Mouse (Mus musculus): ENCODE measurements at regions not wholly inside any gene's neighbourhood (a gene's known extent, or its start where the extent isn't known, plus 50 kb on each side); places are given as distances from the start of the nearest gene placed in this dataset.

- DNase-seq, result no peak
- Histone ChIP-seq H3K27me3 (ENCODE audit: insufficient read depth, low read length) (no peaks in the 10 kb centered on the region), H3K36me3 (replicated peaks; ENCODE audit: insufficient read depth, low read length) (no peaks in the 10 kb centered on the region), H3K9ac (replicated peaks) (no peak overlapping the region), H3K4me3 (ENCODE audit: low read depth, low read length) (no peak overlapping the region), H3K9me3 (ENCODE audit: low read length) (no peaks in the 10 kb centered on the region), H3K4me2 (ENCODE audit: low read depth, low read length) (no peak overlapping the region), H3K4me1 (ENCODE audit: insufficient read depth) (no peaks in the 10 kb centered on the region), H3K27ac (ENCODE audit: low read depth) (no peak overlapping the region)
- no peak for TF ChIP-seq CTCF (IDR thresholded peaks at IDR 0.05; ENCODE audit: low read depth)
- no peak for TF ChIP-seq EP300 (IDR thresholded peaks at IDR 0.05; ENCODE audit: low read depth)
- ATAC-seq, result no peak
- 64% methylated on average over 1 of the region's 1 CpGs for WGBS (ENCODE audit: insufficient replicate concordance)
These were observed 101.5 kb upstream of the Ednra start for GRCm38 (mm10) chr8:77825786-77826185.

DNA sequence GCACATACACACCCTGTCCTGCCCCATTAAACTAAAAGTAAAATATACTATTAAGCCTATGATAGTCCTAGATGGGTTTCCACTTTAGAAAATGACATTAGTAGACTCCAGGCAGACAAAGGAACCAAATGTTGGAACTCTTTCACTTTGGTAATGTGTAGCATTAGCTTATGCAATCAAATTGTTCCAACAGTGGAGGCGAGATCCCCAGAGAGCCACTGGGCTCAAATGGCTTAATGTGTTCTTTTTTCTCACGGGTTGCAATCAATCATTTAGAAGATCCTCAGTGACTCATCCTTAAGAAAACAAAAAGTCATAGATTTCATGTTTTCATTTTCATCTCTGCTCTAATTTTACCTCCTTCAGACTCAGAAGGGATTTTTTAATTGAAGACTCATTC, 102.0 kb upstream of the Ednra start:
- Histone ChIP-seq H3K9me3 (ENCODE audit: low read length) (no peaks in the 10 kb centered on the region), H3K9ac (replicated peaks) (no peak overlapping the region), H3K36me3 (replicated peaks; ENCODE audit: insufficient read depth, low read length) (no peaks in the 10 kb centered on the region), H3K27me3 (ENCODE audit: insufficient read depth, low read length) (no peaks in the 10 kb centered on the region), H3K4me3 (ENCODE audit: low read depth, low read length) (no peak overlapping the region), H3K4me1 (ENCODE audit: insufficient read depth) (no peaks in the 10 kb centered on the region), H3K4me2 (ENCODE audit: low read depth, low read length) (no peak overlapping the region), H3K27ac (ENCODE audit: low read depth) (no peak overlapping the region)
- no peak for DNase-seq
- no peak for ATAC-seq
- WGBS (ENCODE audit: insufficient replicate concordance), result 48% methylated on average over 2 of the region's 2 CpGs
- TF ChIP-seq EP300 (IDR thresholded peaks at IDR 0.05; ENCODE audit: low read depth), result no peak

- no peak overlapping the region for H3K27ac ChIP-seq (ENCODE audit: low read depth)
- TF ChIP-seq CTCF (IDR thresholded peaks at IDR 0.05; ENCODE audit: low read depth) (no peak), EP300 (IDR thresholded peaks at IDR 0.05; ENCODE audit: low read depth) (no peak)
- H3K4me1 ChIP-seq (ENCODE audit: insufficient read depth), result no peaks in the 10 kb centered on the region
- ATAC-seq, result no peak
- H3K36me3 ChIP-seq (replicated peaks; ENCODE audit: insufficient read depth, low read length), result no peaks in the 10 kb centered on the region
- WGBS (ENCODE audit: insufficient replicate concordance), result 70% methylated on average over 7 of the region's 7 CpGs
- no peak overlapping the region for H3K4me2 ChIP-seq (ENCODE audit: low read depth, low read length)
- no peaks in the 10 kb centered on the region for H3K9me3 ChIP-seq (ENCODE audit: low read length)
- no peaks in the 10 kb centered on the region for H3K27me3 ChIP-seq (ENCODE audit: insufficient read depth, low read length)
- H3K9ac ChIP-seq (replicated peaks), result no peak overlapping the region
- DNase-seq, result no peak
- no peak overlapping the region for H3K4me3 ChIP-seq (ENCODE audit: low read depth, low read length)
These were observed 103.8 kb upstream of the Ednra start for GRCm38 (mm10) chr8:77828079-77828478.

DNA sequence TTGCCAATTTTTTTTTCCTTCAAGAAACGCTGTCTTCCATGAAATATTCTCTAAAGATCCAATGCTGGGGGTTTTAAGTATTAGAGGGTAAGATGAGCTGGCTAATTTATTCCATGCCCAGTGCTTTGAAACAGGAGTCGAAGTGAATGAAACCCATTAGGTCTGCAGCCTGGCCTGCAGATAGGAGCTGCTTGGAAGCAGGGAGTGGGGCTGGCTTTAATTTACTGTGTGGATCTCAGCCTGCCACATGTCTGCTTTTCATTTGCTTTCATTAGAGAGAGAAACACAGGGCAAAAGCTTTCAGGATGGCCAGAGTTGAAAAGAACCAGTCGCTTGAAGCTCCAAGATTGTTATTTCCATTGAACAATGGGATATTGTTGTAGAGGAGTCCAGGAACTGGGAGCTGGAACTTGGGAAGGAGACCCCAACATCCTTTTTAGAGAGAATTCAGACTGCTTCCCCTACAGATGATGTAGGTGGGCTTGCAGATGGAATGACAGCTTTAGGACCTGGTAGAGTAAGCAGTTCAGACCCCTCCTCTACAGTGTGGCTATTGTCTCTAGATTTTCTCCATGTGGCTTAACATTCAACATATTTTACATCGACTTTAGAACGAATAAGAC, 105.0 kb upstream of the Ednra start:
- H3K4me2 ChIP-seq (ENCODE audit: low read depth, low read length), result no peak overlapping the region
- 60% methylated on average over 5 of the region's 5 CpGs for WGBS (ENCODE audit: insufficient replicate concordance)
- no peak for ATAC-seq

GRCm38 (mm10) chr8:77829764-77830163, 105.5 kb upstream of the Ednra start:
- Histone ChIP-seq H3K27ac (ENCODE audit: low read depth) (no peak overlapping the region), H3K4me1 (ENCODE audit: insufficient read depth) (no peaks in the 10 kb centered on the region), H3K36me3 (replicated peaks; ENCODE audit: insufficient read depth, low read length) (no peaks in the 10 kb centered on the region), H3K9me3 (ENCODE audit: low read length) (no peaks in the 10 kb centered on the region), H3K4me2 (ENCODE audit: low read depth, low read length) (no peak overlapping the region), H3K4me3 (ENCODE audit: low read depth, low read length) (no peak overlapping the region), H3K9ac (replicated peaks) (no peak overlapping the region), H3K27me3 (ENCODE audit: insufficient read depth, low read length) (no peaks in the 10 kb centered on the region)
- ATAC-seq (no peak), DNase-seq (no peak)
- WGBS (ENCODE audit: insufficient replicate concordance), result 73% methylated on average over 5 of the region's 5 CpGs
- no peak for TF ChIP-seq EP300 (IDR thresholded peaks at IDR 0.05; ENCODE audit: low read depth)
- no peak for TF ChIP-seq CTCF (IDR thresholded peaks at IDR 0.05; ENCODE audit: low read depth)

More for the DNA sequence above, 105.0 kb upstream of the Ednra start:
- TF ChIP-seq EP300 (IDR thresholded peaks at IDR 0.05; ENCODE audit: low read depth) (no peak), CTCF (IDR thresholded peaks at IDR 0.05; ENCODE audit: low read depth) (no peak)
- Histone ChIP-seq H3K4me3 (ENCODE audit: low read depth, low read length) (no peak overlapping the region), H3K9ac (replicated peaks) (no peak overlapping the region), H3K36me3 (replicated peaks; ENCODE audit: insufficient read depth, low read length) (no peaks in the 10 kb centered on the region), H3K9me3 (ENCODE audit: low read length) (no peaks in the 10 kb centered on the region), H3K27me3 (ENCODE audit: insufficient read depth, low read length) (no peaks in the 10 kb centered on the region), H3K27ac (ENCODE audit: low read depth) (no peak overlapping the region), H3K4me1 (ENCODE audit: insufficient read depth) (no peaks in the 10 kb centered on the region)
- no peak for DNase-seq

DNA sequence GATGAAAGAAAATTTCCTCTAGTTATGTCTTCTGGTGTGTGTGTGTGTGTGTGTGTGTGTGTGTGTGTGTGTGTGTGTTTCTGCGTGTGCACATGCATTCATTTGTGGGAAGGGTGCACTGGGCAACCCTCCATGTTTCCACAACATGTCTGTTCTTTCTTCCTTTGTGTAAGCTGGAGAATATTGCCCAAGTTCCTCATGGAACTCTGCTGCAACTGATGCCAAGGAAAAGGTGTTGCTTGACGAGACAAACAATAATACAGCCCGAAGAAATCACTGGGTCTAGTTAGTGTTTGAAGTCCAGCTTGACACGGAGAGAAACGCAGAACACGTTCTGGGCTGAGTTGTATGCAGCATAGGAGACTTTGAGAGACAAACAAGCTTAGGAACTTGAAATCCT, 110.0 kb upstream of the Ednra start:
- ATAC-seq, result no peak
- Histone ChIP-seq H3K36me3 (replicated peaks; ENCODE audit: insufficient read depth, low read length) (no peaks in the 10 kb centered on the region), H3K4me3 (ENCODE audit: low read depth, low read length) (no peak overlapping the region), H3K9ac (replicated peaks) (no peak overlapping the region), H3K4me1 (ENCODE audit: insufficient read depth) (no peaks in the 10 kb centered on the region), H3K27ac (ENCODE audit: low read depth) (no peak overlapping the region), H3K4me2 (ENCODE audit: low read depth, low read length) (no peak overlapping the region), H3K27me3 (ENCODE audit: insufficient read depth, low read length) (no peaks in the 10 kb centered on the region), H3K9me3 (ENCODE audit: low read length) (no peaks in the 10 kb centered on the region)
- no peak for TF ChIP-seq CTCF (IDR thresholded peaks at IDR 0.05; ENCODE audit: low read depth)
- no peak for TF ChIP-seq EP300 (IDR thresholded peaks at IDR 0.05; ENCODE audit: low read depth)
- WGBS (ENCODE audit: insufficient replicate concordance), result 71% methylated on average over 6 of the region's 6 CpGs
- no peak for DNase-seq
